Mouse (Mus musculus) midbrain, embryonic 14.5 days (tissue): ENCODE data around the gene Ppp2r5c. TPM values are rescaled to one million over a fixed set of nuclear protein-coding genes. Genes with fewer than 3 reads are reported as not detected.

ENCODE experiments used
- ATAC-seq: fragments of 200-750 bp; cut with Nextera tagmentation; 2 replicates; pipeline ENCODE4 v1.8.0; 2017; ENCODE audit warnings: moderate number of reproducible peaks, moderate library complexity; ENCODE audit not compliant: low FRiP score, low TSS enrichment
- DNase-seq: peaks from one replicate; pipeline ENCODE4 v3.0.0-alpha.2; 2015
- H3K27ac ChIP-seq: fragments of 300-500 bp; sonication (generic); replicated peaks from 2 replicates; pipeline ENCODE4 v1.5.1; 2014; ENCODE audit warnings: mild to moderate bottlenecking, low read depth, low read length, moderate library complexity
- H3K27me3 ChIP-seq: fragments of 300-500 bp; sonication (generic); 2 replicates; pipeline ENCODE4 v1.6.1; 2014; ENCODE audit warnings: low read length, control low read depth, mixed read lengths; ENCODE audit not compliant: control insufficient read depth, insufficient read depth
- H3K36me3 ChIP-seq: fragments of 300-500 bp; sonication (generic); 2 replicates; pipeline ENCODE4 v1.6.1; 2014; ENCODE audit warnings: low read length, control low read depth; ENCODE audit not compliant: control insufficient read depth, insufficient read depth
- H3K4me1 ChIP-seq: fragments of 300-500 bp; sonication (generic); 2 replicates; pipeline ENCODE4 v1.6.1; 2014; ENCODE audit warnings: mild to moderate bottlenecking, antibody characterized with exemption, low read length, control low read depth; ENCODE audit not compliant: control insufficient read depth, insufficient read depth
- H3K4me2 ChIP-seq: fragments of 300-500 bp; sonication (generic); 2 replicates; pipeline ENCODE4 v1.6.1; 2014; ENCODE audit warnings: mild to moderate bottlenecking, low read length, moderate library complexity
- H3K4me3 ChIP-seq: fragments of 300-500 bp; sonication (generic); replicated peaks from 2 replicates; pipeline ENCODE4 v1.5.1; 2014; ENCODE audit warnings: low read depth, low read length
- H3K9ac ChIP-seq: fragments of 300-500 bp; sonication (generic); replicated peaks from 2 replicates; pipeline ENCODE4 v1.6.1; 2014; ENCODE audit warnings: mild to moderate bottlenecking, low read length, moderate library complexity
- H3K9me3 ChIP-seq: fragments of 300-500 bp; sonication (generic); 2 replicates; pipeline ENCODE4 v1.6.1; 2016; ENCODE audit warnings: low read length, control low read depth, mixed read lengths; ENCODE audit not compliant: control insufficient read depth
- WGBS: fragments of 180-500 bp; shearing (Covaris S2); extraction: QIAGEN DNeasy Blood & Tissue Kit; methylation state at CpG from one replicate; pipeline ENCODE4 v1.1.7; 2014; 5-methylcytosine and 5-hydroxymethylcytosine counted together
- polyA plus RNA-seq: library from polyadenylated mRNA; unstranded; fragments of >200 nt; fragmentation: Nextera tagmentation; extraction: Ambion mirVana; gene quantifications from 2 replicates; pipeline ENCODE4 v1.2.1, GENCODE M21; 2014

Gene Ppp2r5c
- polyA plus RNA-seq, 1 experiment from 2014 or later: 158 TPM

- no peak for ATAC-seq
- Histone ChIP-seq H3K27me3 (no peaks in the 10 kb centered on the region), H3K36me3 (no peaks in the 10 kb centered on the region), H3K4me3 (no peak overlapping the region), H3K4me2 (no peak overlapping the region), H3K9ac (no peak overlapping the region), H3K4me1 (peaks cover 17% of the 10 kb centered on the region), H3K27ac (peak overlapping the region; percentile 46; the same call in 1 of the 2 replicates), H3K9me3 (no peaks in the 10 kb centered on the region)
- 29% methylated on average over 9 of the region's 9 CpGs for WGBS
- DNase-seq: peak; percentile 53
These were observed 60.9 kb downstream of the Ppp2r5c start for GRCm38 (mm10) chr12:110507714-110508297.

- Histone ChIP-seq H3K27ac (no peak overlapping the region), H3K9me3 (no peaks in the 10 kb centered on the region), H3K4me3 (no peak overlapping the region), H3K4me2 (no peak overlapping the region), H3K4me1 (peaks cover 17% of the 10 kb centered on the region), H3K9ac (no peak overlapping the region), H3K36me3 (no peaks in the 10 kb centered on the region), H3K27me3 (no peaks in the 10 kb centered on the region)
- ATAC-seq: no peak
- DNase-seq: no peak
- WGBS: 88% methylated on average over 5 of the region's 5 CpGs
These were observed 61.8 kb downstream of the Ppp2r5c start for GRCm38 (mm10) chr12:110508680-110509079.

GRCm38 (mm10) chr12:110510171-110510871 lies 63.4 kb downstream of the Ppp2r5c start:
- no peak overlapping the region for H3K4me2 ChIP-seq
- H3K4me3 ChIP-seq: no peak overlapping the region
- H3K36me3 ChIP-seq: no peaks in the 10 kb centered on the region
- H3K27me3 ChIP-seq: no peaks in the 10 kb centered on the region
- DNase-seq: peak; percentile 36
- H3K27ac ChIP-seq: no peak overlapping the region
- no peaks in the 10 kb centered on the region for H3K9me3 ChIP-seq
- 89% methylated on average over 9 of the region's 9 CpGs for WGBS
- peaks cover 12% of the 10 kb centered on the region for H3K4me1 ChIP-seq
- ATAC-seq: no peak
- no peak overlapping the region for H3K9ac ChIP-seq

GRCm38 (mm10) chr12:110511201-110511600 lies 64.3 kb downstream of the Ppp2r5c start:
- no peak overlapping the region for H3K27ac ChIP-seq
- H3K27me3 ChIP-seq: no peaks in the 10 kb centered on the region
- H3K9ac ChIP-seq: no peak overlapping the region
- ATAC-seq: no peak
- H3K4me3 ChIP-seq: no peak overlapping the region
- peaks cover 12% of the 10 kb centered on the region for H3K4me1 ChIP-seq
- no peak overlapping the region for H3K4me2 ChIP-seq
- H3K36me3 ChIP-seq: no peaks in the 10 kb centered on the region
- 85% methylated on average over 12 of the region's 12 CpGs for WGBS
- H3K9me3 ChIP-seq: no peaks in the 10 kb centered on the region
- DNase-seq: peak; percentile 14

GRCm38 (mm10) chr12:110511856-110512433 lies 65.0 kb downstream of the Ppp2r5c start:
- DNase-seq (no peak), ATAC-seq (no peak)
- no peak overlapping the region for H3K9ac ChIP-seq
- H3K4me2 ChIP-seq: no peak overlapping the region
- 85% methylated on average over 9 of the region's 9 CpGs for WGBS
- H3K9me3 ChIP-seq: no peaks in the 10 kb centered on the region
- peaks cover 1% of the 10 kb centered on the region; the same call in 1 of the 2 replicates for H3K36me3 ChIP-seq
- no peaks in the 10 kb centered on the region for H3K27me3 ChIP-seq
- no peak overlapping the region for H3K4me3 ChIP-seq
- peaks cover 12% of the 10 kb centered on the region for H3K4me1 ChIP-seq
- no peak overlapping the region for H3K27ac ChIP-seq

- Histone ChIP-seq H3K36me3 (peaks cover 8% of the 10 kb centered on the region; the same call in 1 of the 2 replicates), H3K9ac (no peak overlapping the region), H3K4me1 (peaks cover 7% of the 10 kb centered on the region), H3K9me3 (no peaks in the 10 kb centered on the region), H3K27me3 (no peaks in the 10 kb centered on the region), H3K4me3 (no peak overlapping the region), H3K4me2 (no peak overlapping the region), H3K27ac (no peak overlapping the region)
- DNase-seq: no peak
- WGBS: 85% methylated on average over 7 of the region's 7 CpGs
- ATAC-seq: no peak
These were observed 66.0 kb downstream of the Ppp2r5c start for GRCm38 (mm10) chr12:110512884-110513283.

GRCm38 (mm10) chr12:110515676-110516075 lies 68.8 kb downstream of the Ppp2r5c start:
- no peaks in the 10 kb centered on the region for H3K27me3 ChIP-seq
- no peak overlapping the region for H3K9ac ChIP-seq
- H3K4me3 ChIP-seq: no peak overlapping the region
- H3K27ac ChIP-seq: no peak overlapping the region
- no peak for DNase-seq
- H3K4me1 ChIP-seq: 0 out of 2 replicates have a peak, but pooled peaks cover 3% of the 10 kb centered on the region
- 89% methylated on average over 8 of the region's 8 CpGs for WGBS
- H3K9me3 ChIP-seq: no peaks in the 10 kb centered on the region
- H3K4me2 ChIP-seq: no peak overlapping the region
- ATAC-seq: no peak
- H3K36me3 ChIP-seq: peaks cover 8% of the 10 kb centered on the region; the same call in 1 of the 2 replicates

- H3K27ac ChIP-seq: no peak overlapping the region
- 91% methylated on average over 15 of the region's 15 CpGs for WGBS
- no peak overlapping the region for H3K4me2 ChIP-seq
- ATAC-seq: no peak
- H3K4me1 ChIP-seq: no peaks in the 10 kb centered on the region
- no peak overlapping the region for H3K4me3 ChIP-seq
- H3K36me3 ChIP-seq: peaks cover 41% of the 10 kb centered on the region
- H3K9ac ChIP-seq: no peak overlapping the region
- no peaks in the 10 kb centered on the region for H3K9me3 ChIP-seq
- H3K27me3 ChIP-seq: no peaks in the 10 kb centered on the region
- no peak for DNase-seq
These were observed 73.5 kb downstream of the Ppp2r5c start for GRCm38 (mm10) chr12:110520236-110520987.
